Mouse (Mus musculus) liver, embryonic 16.5 days (tissue): Measurements from ENCODE around the gene Ndufb8. TPM values are rescaled to one million over a fixed set of nuclear protein-coding genes. Genes with fewer than 3 reads are reported as not detected.

Experiments used
- ATAC-seq: fragments of 200-750 bp; cut with Nextera tagmentation; 2 replicates; pipeline ENCODE4 v1.8.0; 2017; ENCODE audit warnings: low read depth, mild to moderate bottlenecking, moderate number of reproducible peaks, moderate library complexity
- H3K27ac ChIP-seq: fragments of 300-500 bp; sonication (generic); 2 replicates; pipeline ENCODE4 v1.5.1; 2014; ENCODE audit warnings: mild to moderate bottlenecking, low read length
- H3K27me3 ChIP-seq: fragments of 300-500 bp; sonication (generic); 2 replicates; pipeline ENCODE4 v1.6.1; 2014; ENCODE audit warnings: low read depth, low read length, mixed read lengths; ENCODE audit not compliant: control insufficient read depth, insufficient read depth
- H3K36me3 ChIP-seq: fragments of 300-500 bp; sonication (generic); 2 replicates; pipeline ENCODE4 v1.6.1; 2014; ENCODE audit warnings: mild to moderate bottlenecking; ENCODE audit not compliant: control insufficient read depth, insufficient read depth
- H3K4me1 ChIP-seq: fragments of 300-500 bp; sonication (generic); 2 replicates; pipeline ENCODE4 v1.6.1; 2014; ENCODE audit warnings: low read depth, low read length, mixed read lengths; ENCODE audit not compliant: control insufficient read depth
- H3K4me2 ChIP-seq: fragments of 300-500 bp; sonication (generic); 2 replicates; pipeline ENCODE4 v1.6.1; 2014; ENCODE audit warnings: low read depth, low read length, mixed read lengths
- H3K4me3 ChIP-seq: fragments of 300-500 bp; sonication (generic); 2 replicates; pipeline ENCODE4 v1.5.1; 2014; ENCODE audit warnings: low read depth, mild to moderate bottlenecking, low read length
- H3K9ac ChIP-seq: fragments of 300-500 bp; sonication (generic); 2 replicates; pipeline ENCODE4 v1.6.1; 2014; ENCODE audit warnings: low read depth, low read length
- H3K9me3 ChIP-seq: fragments of 300-500 bp; sonication (generic); replicated peaks from 2 replicates; pipeline ENCODE4 v1.6.1; 2016; ENCODE audit warnings: low read length; ENCODE audit not compliant: control insufficient read depth
- WGBS: fragments of 180-500 bp; shearing (Covaris S2); extraction: QIAGEN DNeasy Blood & Tissue Kit; methylation state at CpG from one replicate; pipeline ENCODE4 v1.1.7; 2014; ENCODE audit not compliant: insufficient replicate concordance; 5-methylcytosine and 5-hydroxymethylcytosine counted together
- polyA plus RNA-seq: library from polyadenylated mRNA; unstranded; fragments of >200 nt; fragmentation: Nextera tagmentation; extraction: Ambion mirVana; gene quantifications from 2 replicates; pipeline ENCODE4 v1.2.1, GENCODE M21; 2015

Gene Ndufb8
- 282 and 291 TPM in 2 replicates for polyA plus RNA-seq

GRCm38 (mm10) chr19:44554861-44555590 lies at the start of gene Ndufb8:
Gene Ndufb8 (minus strand): TSS chr19:44555440.
- Histone ChIP-seq H3K4me3 (peak within 1 kb of the TSS; percentile 89), H3K4me2 (peak within 1 kb of the TSS; percentile 82), H3K27ac (peak within 1 kb of the TSS; percentile 69), H3K27me3 (no peaks in the 10 kb centered on the region; the same call in 1 of the 2 replicates), H3K36me3 (peaks cover 22% of the 10 kb centered on the region), H3K4me1 (peaks cover 8% of the 10 kb centered on the region), H3K9ac (peak within 1 kb of the TSS; percentile 84), H3K9me3 (no peaks in the 10 kb centered on the region)
- peak; percentile 93 for ATAC-seq
- under 1% methylated on average over 50 of the region's 50 CpGs for WGBS

- Histone ChIP-seq H3K27ac (no peak overlapping the region), H3K4me2 (no peak overlapping the region), H3K36me3 (no peaks in the 10 kb centered on the region), H3K9me3 (no peaks in the 10 kb centered on the region), H3K4me3 (no peak overlapping the region), H3K27me3 (no peaks in the 10 kb centered on the region), H3K4me1 (no peaks in the 10 kb centered on the region), H3K9ac (no peak overlapping the region)
- ATAC-seq: no peak
- WGBS: 84% methylated on average over 14 of the region's 14 CpGs
Measured at GRCm38 (mm10) chr19:44594180-44594579, 38.9 kb upstream of the Ndufb8 start.

GRCm38 (mm10) chr19:44591638-44592037 lies 36.4 kb upstream of the Ndufb8 start:
- Histone ChIP-seq H3K36me3 (no peaks in the 10 kb centered on the region), H3K4me1 (no peaks in the 10 kb centered on the region), H3K27me3 (no peaks in the 10 kb centered on the region; the same call in 1 of the 2 replicates), H3K9me3 (no peaks in the 10 kb centered on the region), H3K27ac (no peak overlapping the region), H3K4me3 (no peak overlapping the region), H3K4me2 (no peak overlapping the region), H3K9ac (no peak overlapping the region)
- no peak for ATAC-seq
- 57% methylated on average over 6 of the region's 6 CpGs for WGBS

DNA sequence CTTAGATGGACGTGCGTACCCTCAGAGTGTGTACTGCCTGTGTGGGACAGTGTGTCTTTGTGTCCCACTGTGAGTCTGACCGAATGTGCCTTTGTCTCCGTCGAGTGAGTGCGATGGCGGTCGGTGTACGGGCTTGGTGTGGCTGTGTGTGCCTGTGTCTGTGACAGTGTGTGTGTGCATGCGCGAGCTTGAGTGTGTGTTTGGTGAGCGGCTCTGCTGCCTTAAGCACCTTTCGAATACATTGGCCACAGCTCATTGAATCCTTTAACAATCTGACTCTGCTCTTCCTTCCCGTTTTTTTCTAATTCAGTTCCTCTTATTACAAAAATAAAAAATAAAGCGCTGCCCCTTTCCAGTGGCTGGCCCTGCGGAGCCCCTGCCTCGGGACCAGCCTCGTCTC lies 35.8 kb upstream of the Ndufb8 start:
- ATAC-seq: no peak
- H3K9me3 ChIP-seq: no peaks in the 10 kb centered on the region
- no peak overlapping the region for H3K9ac ChIP-seq
- H3K4me1 ChIP-seq: no peaks in the 10 kb centered on the region
- H3K4me2 ChIP-seq: no peak overlapping the region
- no peak overlapping the region for H3K4me3 ChIP-seq
- 51% methylated on average over 18 of the region's 18 CpGs for WGBS
- no peaks in the 10 kb centered on the region; the same call in 1 of the 2 replicates for H3K27me3 ChIP-seq
- H3K36me3 ChIP-seq: no peaks in the 10 kb centered on the region
- no peak overlapping the region for H3K27ac ChIP-seq

GRCm38 (mm10) chr19:44589591-44590223 lies 34.5 kb upstream of the Ndufb8 start:
- Histone ChIP-seq H3K27me3 (no peaks in the 10 kb centered on the region; the same call in 1 of the 2 replicates), H3K9me3 (no peaks in the 10 kb centered on the region), H3K9ac (no peak overlapping the region), H3K4me2 (no peak overlapping the region), H3K4me3 (no peak overlapping the region), H3K4me1 (no peaks in the 10 kb centered on the region), H3K27ac (no peak overlapping the region), H3K36me3 (no peaks in the 10 kb centered on the region)
- ATAC-seq: no peak
- WGBS: 36% methylated on average over 7 of the region's 7 CpGs

DNA sequence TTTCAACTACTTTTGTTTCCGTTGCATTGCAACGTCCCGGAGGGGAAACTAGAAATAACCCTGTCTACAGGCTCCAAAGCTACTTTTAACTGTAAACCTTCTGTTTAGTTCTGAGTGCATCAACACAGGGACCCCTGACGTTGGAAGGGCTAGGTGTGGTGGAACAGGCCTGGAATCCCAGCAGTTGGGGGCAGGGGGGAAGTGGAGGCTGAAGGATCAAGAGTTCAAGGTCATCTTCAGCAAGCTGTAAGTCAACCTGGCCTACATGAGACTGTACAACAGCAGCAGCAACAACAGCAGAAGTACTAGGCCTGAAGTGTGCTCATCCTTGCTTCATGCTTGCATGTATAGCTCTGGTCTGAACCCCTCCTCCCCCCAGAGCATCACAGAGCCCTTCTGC lies 32.8 kb upstream of the Ndufb8 start:
- H3K27me3 ChIP-seq: no peaks in the 10 kb centered on the region; the same call in 1 of the 2 replicates
- no peaks in the 10 kb centered on the region for H3K4me1 ChIP-seq
- no peak overlapping the region for H3K27ac ChIP-seq
- no peak overlapping the region for H3K4me3 ChIP-seq
- H3K9ac ChIP-seq: no peak overlapping the region
- no peak for ATAC-seq
- 32% methylated on average over 4 of the region's 4 CpGs for WGBS
- no peaks in the 10 kb centered on the region for H3K36me3 ChIP-seq
- no peaks in the 10 kb centered on the region for H3K9me3 ChIP-seq
- H3K4me2 ChIP-seq: no peak overlapping the region

- no peak overlapping the region for H3K4me2 ChIP-seq
- no peaks in the 10 kb centered on the region; the same call in 1 of the 2 replicates for H3K27me3 ChIP-seq
- H3K9ac ChIP-seq: no peak overlapping the region
- no peaks in the 10 kb centered on the region for H3K36me3 ChIP-seq
- H3K4me3 ChIP-seq: no peak overlapping the region
- ATAC-seq: peak; percentile 59; the same call in 1 of the 2 replicates
- no peaks in the 10 kb centered on the region for H3K9me3 ChIP-seq
- no peaks in the 10 kb centered on the region for H3K4me1 ChIP-seq
- WGBS: 30% methylated on average over 9 of the region's 9 CpGs
- H3K27ac ChIP-seq: no peak overlapping the region
Measured at GRCm38 (mm10) chr19:44582638-44583309, 27.5 kb upstream of the Ndufb8 start.

DNA sequence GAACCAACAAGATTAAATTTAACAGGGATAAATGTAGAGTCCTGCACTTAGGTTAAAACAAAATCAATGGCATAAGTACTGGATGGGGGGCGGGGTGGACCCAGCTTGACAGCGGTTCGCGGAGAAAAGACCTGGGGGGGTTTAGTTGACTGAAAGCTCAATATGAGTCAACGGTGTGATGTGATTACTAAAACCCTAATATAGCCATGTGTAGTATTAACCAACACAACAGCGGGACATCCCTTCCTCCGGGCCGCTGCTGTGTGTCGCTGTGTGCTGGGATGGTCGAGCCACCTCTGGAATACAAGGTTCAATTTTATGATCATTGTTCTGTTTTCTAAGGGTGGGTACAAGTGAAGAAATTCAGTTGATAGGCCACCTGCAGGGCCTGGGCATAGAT lies 26.9 kb upstream of the Ndufb8 start:
- no peak for ATAC-seq
- no peaks in the 10 kb centered on the region for H3K9me3 ChIP-seq
- no peak overlapping the region for H3K27ac ChIP-seq
- no peak overlapping the region for H3K9ac ChIP-seq
- no peak overlapping the region for H3K4me3 ChIP-seq
- 75% methylated on average over 10 of the region's 10 CpGs for WGBS
- no peaks in the 10 kb centered on the region for H3K4me1 ChIP-seq
- H3K36me3 ChIP-seq: no peaks in the 10 kb centered on the region
- no peaks in the 10 kb centered on the region; the same call in 1 of the 2 replicates for H3K27me3 ChIP-seq
- H3K4me2 ChIP-seq: no peak overlapping the region
